Mouse (Mus musculus) forebrain, embryonic 10.5 days (tissue): Measurements from ENCODE around the gene Osbp2. TPM values are rescaled to one million over a fixed set of nuclear protein-coding genes. Genes with fewer than 3 reads are reported as not detected.

ENCODE experiments used
- DNase-seq: peaks from one replicate; pipeline ENCODE4 v3.0.0-alpha.2; 2017; ENCODE audit warnings: low spot score; ENCODE audit errors: extremely low spot score
- H3K27ac ChIP-seq: fragments of 300-500 bp; sonication (generic); 2 replicates; pipeline ENCODE4 v1.5.1; 2016; ENCODE audit warnings: mild to moderate bottlenecking
- H3K27me3 ChIP-seq: fragments of 300-500 bp; sonication (generic); 2 replicates; pipeline ENCODE4 v1.6.1; 2016; ENCODE audit warnings: mild to moderate bottlenecking; ENCODE audit not compliant: poor library complexity, severe bottlenecking
- H3K36me3 ChIP-seq: fragments of 300-500 bp; sonication (generic); replicated peaks from 2 replicates; pipeline ENCODE4 v1.6.1; 2016; ENCODE audit warnings: mild to moderate bottlenecking, moderate library complexity
- H3K4me1 ChIP-seq: fragments of 300-500 bp; sonication (generic); 2 replicates; pipeline ENCODE4 v1.6.1; 2016
- H3K4me3 ChIP-seq: fragments of 300-500 bp; sonication (generic); 2 replicates; pipeline ENCODE4 v1.5.1; 2016; ENCODE audit warnings: mild to moderate bottlenecking, moderate library complexity
- H3K9me3 ChIP-seq: fragments of 300-500 bp; sonication (generic); 2 replicates; pipeline ENCODE4 v1.6.1; 2016; ENCODE audit warnings: mild to moderate bottlenecking, moderate library complexity
- WGBS: fragments of 180-500 bp; shearing (Covaris S2); methylation state at CpG from one replicate; pipeline ENCODE4 v1.1.7; 2016; 5-methylcytosine and 5-hydroxymethylcytosine counted together
- polyA plus RNA-seq: library from polyadenylated mRNA; unstranded; fragments of >200 nt; fragmentation: Nextera tagmentation; extraction: Ambion mirVana; gene quantifications from 2 replicates; pipeline ENCODE4 v1.2.1, GENCODE M21; 2016

Osbp2 gene
- polyA plus RNA-seq, 1 experiment from 2014 or later, result 0.89 TPM

GRCm38 (mm10) chr11:3895458-3895857, 31.8 kb upstream of the Osbp2 start:
- Histone ChIP-seq H3K9me3 (no peaks in the 10 kb centered on the region), H3K4me1 (peaks cover 23% of the 10 kb centered on the region), H3K4me3 (peak overlapping the region; percentile 65), H3K36me3 (peaks cover 34% of the 10 kb centered on the region), H3K27ac (peak overlapping the region; percentile 94), H3K27me3 (no peaks in the 10 kb centered on the region)
- DNase-seq, result no peak
- WGBS, result 8% methylated on average over 10 of the region's 10 CpGs

- H3K36me3 ChIP-seq, result peaks cover 31% of the 10 kb centered on the region
- H3K4me1 ChIP-seq, result peaks cover 23% of the 10 kb centered on the region
- peak; percentile 98 for DNase-seq
- 2% methylated on average over 46 of the region's 46 CpGs for WGBS
- no peaks in the 10 kb centered on the region for H3K27me3 ChIP-seq
- peak within 1 kb of the TSS; percentile 65 for H3K4me3 ChIP-seq
- H3K27ac ChIP-seq, result peak within 1 kb of the TSS; percentile 94
- H3K9me3 ChIP-seq, result no peaks in the 10 kb centered on the region
These were observed 30.9 kb upstream of the Osbp2 start, which contains the start of the genes 4921536K21Rik and Dusp18 for GRCm38 (mm10) chr11:3894406-3895281. Gene 4921536K21Rik, minus strand, starts transcription at chr11:3895098. Gene Dusp18, plus strand, starts transcription at chr11:3895240.

DNA sequence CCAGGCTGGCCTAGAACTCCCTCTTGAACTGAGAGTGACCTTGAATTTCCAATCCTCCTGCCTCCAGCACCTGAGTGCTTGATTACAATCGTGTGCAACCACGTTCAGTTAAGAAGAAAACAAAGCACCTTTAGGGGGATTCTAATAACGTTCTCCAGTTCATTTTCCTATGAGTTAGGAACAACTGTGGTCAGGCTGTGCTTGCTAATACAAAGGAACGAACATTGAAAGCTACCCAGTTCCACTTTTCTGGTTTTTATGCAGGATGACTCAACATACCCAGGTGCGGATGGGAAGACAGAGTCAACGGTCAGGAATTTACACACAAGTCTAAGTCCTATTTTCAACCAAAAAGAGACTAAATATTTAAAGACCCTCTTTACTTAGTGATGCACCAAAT, 30.3 kb upstream of the Osbp2 start:
- H3K4me3 ChIP-seq, result peak overlapping the region; percentile 65
- H3K36me3 ChIP-seq, result peaks cover 25% of the 10 kb centered on the region
- no peak for DNase-seq
- H3K27me3 ChIP-seq, result no peaks in the 10 kb centered on the region
- peaks cover 23% of the 10 kb centered on the region for H3K4me1 ChIP-seq
- H3K9me3 ChIP-seq, result no peaks in the 10 kb centered on the region
- H3K27ac ChIP-seq, result peak overlapping the region; percentile 94; the same call in 1 of the 2 replicates
- 82% methylated on average over 6 of the region's 6 CpGs for WGBS

DNA sequence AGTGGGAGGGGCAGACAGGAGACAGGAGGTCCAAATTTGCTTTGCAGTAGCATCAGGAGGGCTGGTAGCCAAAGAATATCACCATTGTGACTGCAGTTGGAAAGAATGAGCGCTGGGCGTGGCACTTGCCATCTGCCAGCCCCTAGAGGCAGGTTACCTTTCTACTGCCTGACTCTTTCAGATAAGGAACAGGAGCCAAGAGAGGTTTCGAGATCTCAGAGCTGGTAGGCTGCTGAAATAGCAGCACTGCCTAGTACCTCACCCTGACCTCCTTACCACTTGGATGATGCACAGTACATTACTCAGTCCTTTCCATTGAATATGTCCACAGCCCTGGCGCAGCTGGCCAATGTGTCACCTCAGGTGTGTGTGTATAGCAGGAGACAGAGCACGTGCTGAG, 23.6 kb upstream of the Osbp2 start:
- WGBS, result 81% methylated on average over 5 of the region's 5 CpGs
- no peak overlapping the region for H3K4me3 ChIP-seq
- no peak overlapping the region for H3K27ac ChIP-seq
- no peaks in the 10 kb centered on the region for H3K27me3 ChIP-seq
- no peaks in the 10 kb centered on the region for H3K36me3 ChIP-seq
- DNase-seq, result no peak
- peaks cover 14% of the 10 kb centered on the region for H3K4me1 ChIP-seq
- no peaks in the 10 kb centered on the region for H3K9me3 ChIP-seq

DNA sequence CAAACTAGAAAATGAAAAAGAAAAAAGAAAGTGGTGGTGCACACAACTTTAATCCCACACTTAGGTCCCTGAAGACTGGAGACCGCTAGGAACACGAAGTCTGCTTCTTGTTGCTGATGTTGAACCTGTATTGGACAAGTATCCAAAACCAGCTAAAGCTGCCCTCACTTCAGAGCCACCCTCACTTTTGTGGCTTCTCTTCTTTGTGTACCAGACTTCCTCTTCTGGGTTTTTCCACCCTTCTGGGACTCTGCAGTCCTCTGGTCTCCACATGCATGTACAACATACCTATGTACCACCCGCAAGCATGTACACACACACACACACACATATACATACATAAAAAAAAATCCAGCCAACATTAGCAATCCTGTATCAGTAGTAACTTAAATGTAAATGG, 20.0 kb upstream of the Osbp2 start:
- no peaks in the 10 kb centered on the region for H3K27me3 ChIP-seq
- no peak overlapping the region for H3K27ac ChIP-seq
- H3K36me3 ChIP-seq, result no peaks in the 10 kb centered on the region
- no peak overlapping the region for H3K4me3 ChIP-seq
- DNase-seq, result no peak
- no peaks in the 10 kb centered on the region for H3K9me3 ChIP-seq
- 89% methylated on average over 3 of the region's 3 CpGs for WGBS
- H3K4me1 ChIP-seq, result peaks cover 14% of the 10 kb centered on the region

- no peaks in the 10 kb centered on the region for H3K36me3 ChIP-seq
These were observed 16.1 kb upstream of the Osbp2 start for GRCm38 (mm10) chr11:3879836-3880235.

DNA sequence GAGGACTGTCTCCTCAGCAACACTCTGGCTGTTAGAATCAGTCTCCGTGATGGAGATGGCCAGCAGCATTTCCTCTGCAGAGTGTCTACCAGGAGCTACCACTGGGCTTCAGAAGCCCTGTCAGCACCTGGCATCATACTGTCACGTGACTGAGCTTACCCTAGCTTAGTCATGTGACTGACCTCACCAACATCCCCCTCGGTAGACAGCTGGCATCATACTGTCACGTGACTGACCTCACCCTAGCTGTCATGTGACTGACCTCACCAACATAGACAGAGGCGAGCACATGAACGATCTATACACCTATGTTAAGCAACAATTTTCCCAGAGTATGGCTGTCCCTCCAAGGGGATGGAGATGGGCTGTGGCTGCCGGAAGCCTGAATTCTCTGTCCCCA, 15.0 kb upstream of the Osbp2 start:
- 0 out of 2 replicates have a peak, but pooled peaks cover 4% of the 10 kb centered on the region for H3K4me1 ChIP-seq
- no peak overlapping the region for H3K4me3 ChIP-seq
- no peak overlapping the region for H3K27ac ChIP-seq
- no peaks in the 10 kb centered on the region for H3K9me3 ChIP-seq
- H3K36me3 ChIP-seq, result no peaks in the 10 kb centered on the region
- DNase-seq, result no peak
- H3K27me3 ChIP-seq, result no peaks in the 10 kb centered on the region
- 81% methylated on average over 7 of the region's 7 CpGs for WGBS

More at GRCm38 (mm10) chr11:3879836-3880235, 16.1 kb upstream of the Osbp2 start:
- peak; percentile 59 for DNase-seq
- 35% methylated on average over 2 of the region's 2 CpGs for WGBS
- Histone ChIP-seq H3K27me3 (no peaks in the 10 kb centered on the region), H3K27ac (no peak overlapping the region), H3K4me1 (peaks cover 6% of the 10 kb centered on the region; the same call in 1 of the 2 replicates), H3K9me3 (no peaks in the 10 kb centered on the region), H3K4me3 (no peak overlapping the region)

DNA sequence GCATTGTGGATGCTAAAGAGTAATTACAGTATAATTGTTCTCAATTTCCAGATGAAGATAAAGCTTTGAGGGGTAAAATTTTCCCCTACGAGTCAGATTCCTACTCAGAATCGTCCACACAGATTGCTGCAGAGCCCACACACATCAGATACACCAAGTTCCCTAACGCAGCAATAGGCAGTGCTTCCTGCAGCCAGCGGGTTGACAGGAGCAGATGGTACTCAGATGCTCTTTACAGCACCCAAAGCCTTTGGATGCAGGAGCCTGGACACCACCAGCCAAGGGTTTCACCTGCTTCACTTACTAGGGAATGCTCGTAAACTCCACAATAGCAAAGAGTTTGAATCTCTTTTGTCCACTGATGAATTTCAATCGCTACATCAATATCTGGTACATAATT, 12.7 kb upstream of the Osbp2 start:
- DNase-seq, result no peak
- no peak overlapping the region for H3K27ac ChIP-seq
- no peaks in the 10 kb centered on the region for H3K9me3 ChIP-seq
- H3K27me3 ChIP-seq, result no peaks in the 10 kb centered on the region
- no peaks in the 10 kb centered on the region for H3K4me1 ChIP-seq
- WGBS, result 89% methylated on average over 6 of the region's 6 CpGs
- no peak overlapping the region for H3K4me3 ChIP-seq
- H3K36me3 ChIP-seq, result no peaks in the 10 kb centered on the region

- Histone ChIP-seq H3K4me1 (peaks cover 15% of the 10 kb centered on the region), H3K27me3 (peaks cover 54% of the 10 kb centered on the region), H3K27ac (peak overlapping the region; percentile 77; the same call in 1 of the 2 replicates), H3K36me3 (no peaks in the 10 kb centered on the region), H3K4me3 (peak overlapping the region; percentile 62), H3K9me3 (no peaks in the 10 kb centered on the region)
- 41% methylated on average over 6 of the region's 6 CpGs for WGBS
- no peak for DNase-seq
These were observed 640 bp upstream of the Osbp2 start for GRCm38 (mm10) chr11:3864343-3864742.

- Histone ChIP-seq H3K9me3 (no peaks in the 10 kb centered on the region), H3K4me3 (peak overlapping the region; percentile 62), H3K27ac (no peak overlapping the region), H3K36me3 (no peaks in the 10 kb centered on the region), H3K4me1 (peaks cover 15% of the 10 kb centered on the region), H3K27me3 (peaks cover 54% of the 10 kb centered on the region)
- DNase-seq, result no peak
- 74% methylated on average over 19 of the region's 19 CpGs for WGBS
These were observed 846 bp downstream of the Osbp2 start for GRCm38 (mm10) chr11:3862661-3863453.

- H3K4me1 ChIP-seq, result peaks cover 15% of the 10 kb centered on the region
- 83% methylated on average over 4 of the region's 4 CpGs for WGBS
These were observed 3.3 kb downstream of the Osbp2 start for GRCm38 (mm10) chr11:3860361-3860760.

GRCm38 (mm10) chr11:3859778-3860177, 3.9 kb downstream of the Osbp2 start:
- no peaks in the 10 kb centered on the region for H3K36me3 ChIP-seq
- peaks cover 32% of the 10 kb centered on the region for H3K27me3 ChIP-seq
- H3K4me1 ChIP-seq, result peaks cover 15% of the 10 kb centered on the region
- H3K4me3 ChIP-seq, result no peak overlapping the region
- no peaks in the 10 kb centered on the region; the same call in 1 of the 2 replicates for H3K9me3 ChIP-seq
- H3K27ac ChIP-seq, result no peak overlapping the region
- no peak for DNase-seq
- 94% methylated on average over 4 of the region's 4 CpGs for WGBS

More at GRCm38 (mm10) chr11:3860361-3860760, 3.3 kb downstream of the Osbp2 start:
- no peak overlapping the region for H3K4me3 ChIP-seq
- H3K9me3 ChIP-seq, result no peaks in the 10 kb centered on the region
- no peak overlapping the region for H3K27ac ChIP-seq
- no peaks in the 10 kb centered on the region for H3K36me3 ChIP-seq
- DNase-seq, result no peak
- H3K27me3 ChIP-seq, result peaks cover 38% of the 10 kb centered on the region
